In genomic region chr11:116836283-116836682, GRCm38 (mm10) we compare ENCODE assay signal across 21 mouse cellular contexts. TPM values are rescaled to one million over a fixed set of nuclear protein-coding genes. Genes with fewer than 3 reads are reported as not detected.
"Had no signal": no experiment of that assay in that cellular context is flagged by ENCODE, and none has a peak within 500 bp of the region (broad histone marks: within the 10 kb centered on the region; RNA-seq: fewer than 3 reads in every experiment).

No protein-coding gene starts in this region.

- H3K9me3 ChIP-seq: limb, embryonic 10.5 days; limb, embryonic 13.5 days; neural tube, embryonic 13.5 days had no signal

- H3K4me3 ChIP-seq: limb, embryonic 10.5 days; limb, embryonic 13.5 days; neural tube, embryonic 13.5 days had no signal

- H3K4me2 ChIP-seq: limb, embryonic 13.5 days; lung, embryonic 14.5 days; midbrain, embryonic 11.5 days; neural tube, embryonic 13.5 days had no signal

- H3K27me3 ChIP-seq: limb, embryonic 13.5 days; neural tube, embryonic 13.5 days had no signal

- H3K27ac ChIP-seq: kidney, postnatal 0 days; limb, embryonic 10.5 days; limb, embryonic 13.5 days; liver, embryonic 14.5 days; macrophage; neural tube, embryonic 13.5 days; stomach, postnatal 0 days had no signal

- H3K9ac ChIP-seq: limb, embryonic 13.5 days; liver, embryonic 14.5 days; liver, postnatal 0 days; lung, embryonic 14.5 days; neural tube, embryonic 13.5 days had no signal

- DNase-seq: kidney, adult 18-20 months; kidney, adult 9 months; kidney, postnatal 36 days; layer of hippocampus, postnatal 36 days; liver; liver, postnatal 0 days; lung, embryonic 14.5 days; midbrain, embryonic 14.5 days; thymus, adult 2 months; thymus, postnatal 25 days had no signal

- ATAC-seq: intestine, embryonic 16.5 days; liver, postnatal 0 days had no signal

RNA-seq across cellular contexts. Expression of gene Mxra7, which starts 8.4 kb away (rescaled TPM):
- total RNA-seq: megakaryocyte-erythroid progenitor cell, adult 5-6 weeks; neutrophil, adult 5-6 weeks had no signal
- polyA plus RNA-seq: macrophage had no signal
